Mouse (Mus musculus) gastrocnemius, adult 2 months (tissue): Measurements from ENCODE around the gene Dnah17. TPM values are rescaled to one million over a fixed set of nuclear protein-coding genes. Genes with fewer than 3 reads are reported as not detected.

Source experiments
- DNase-seq: peaks from one replicate; pipeline ENCODE4 v3.0.0; 2022
- H3K27ac ChIP-seq: fragments of 200-600 bp; 2 replicates; pipeline ENCODE4 v1.8.1; 2022; ENCODE audit warnings: mild to moderate bottlenecking
- H3K4me3 ChIP-seq: fragments of 200-600 bp; 2 replicates; pipeline ENCODE4 v1.8.1; 2022; ENCODE audit warnings: mild to moderate bottlenecking, moderate library complexity
- CTCF ChIP-seq: fragments of 200-600 bp; IDR thresholded peaks from 2 replicates; pipeline ENCODE4 v1.8.1; 2022; ENCODE audit warnings: antibody characterized with exemption, mild to moderate bottlenecking, moderate library complexity
- intact Hi-C: fragments of 180-260 bp; cut with DNase I; formaldehyde crosslinking; loops from one replicate; pipeline ENCODE4 v1.15.1; 2025
- long read RNA-seq, 2 experiments: library from polyadenylated mRNA; stranded (forward); transcript quantifications; one replicate each; pipeline ENCODE4 v2.0.0; 2021
- total RNA-seq, 2 experiments: library from RNA; stranded (reverse); gene quantifications; 2 replicates each; pipeline ENCODE4 v1.2.3; 2021

Gene Dnah17
- under 1 TPM; 0.05 to 0.06 TPM for total RNA-seq
- long read RNA-seq, experiment 1, result 0 reads
- long read RNA-seq, experiment 2, result 0 reads

GRCm38 (mm10) chr11:118130534-118130933, at the start of gene Dnah17:
Gene Dnah17 (minus strand): TSS chr11:118130634.
- intact Hi-C loops, result no loop called here
- DNase-seq, result no peak
- peak within 1 kb of the TSS; percentile 1; the same call in 1 of the 2 replicates for H3K4me3 ChIP-seq
- H3K27ac ChIP-seq, result peak within 1 kb of the TSS; percentile 58
- no peak for TF ChIP-seq CTCF

GRCm38 (mm10) chr11:118180199-118180598, 49.8 kb upstream of the Dnah17 start:
- no peak for TF ChIP-seq CTCF
- no peak for DNase-seq
- intact Hi-C loops, result no loop called here
- Histone ChIP-seq H3K27ac (no peak overlapping the region), H3K4me3 (no peak overlapping the region)

GRCm38 (mm10) chr11:118178236-118178635, 47.8 kb upstream of the Dnah17 start:
- Histone ChIP-seq H3K4me3 (no peak overlapping the region), H3K27ac (no peak overlapping the region)
- no peak for TF ChIP-seq CTCF
- intact Hi-C loops, result no loop called here
- DNase-seq, result no peak

- Histone ChIP-seq H3K4me3 (no peak overlapping the region), H3K27ac (no peak overlapping the region)
- intact Hi-C loops, result no loop called here
- no peak for DNase-seq
- TF ChIP-seq CTCF, result no peak
Observed at GRCm38 (mm10) chr11:118174752-118175151, 44.3 kb upstream of the Dnah17 start.

- intact Hi-C loops, result no loop called here
- Histone ChIP-seq H3K4me3 (no peak overlapping the region), H3K27ac (no peak overlapping the region)
- no peak for DNase-seq
- TF ChIP-seq CTCF, result no peak
Observed at GRCm38 (mm10) chr11:118172768-118173167, 42.3 kb upstream of the Dnah17 start.

GRCm38 (mm10) chr11:118170333-118170732, 39.9 kb upstream of the Dnah17 start:
- intact Hi-C loops, result no loop called here
- TF ChIP-seq CTCF, result no peak
- Histone ChIP-seq H3K27ac (no peak overlapping the region), H3K4me3 (no peak overlapping the region)
- no peak for DNase-seq

GRCm38 (mm10) chr11:118168714-118169113, 38.3 kb upstream of the Dnah17 start:
- no peak overlapping the region for H3K4me3 ChIP-seq
- no peak overlapping the region for H3K27ac ChIP-seq
- intact Hi-C loops, result no loop called here
- no peak for DNase-seq
- TF ChIP-seq CTCF, result no peak

GRCm38 (mm10) chr11:118166626-118167025, 36.2 kb upstream of the Dnah17 start:
- no peak for TF ChIP-seq CTCF
- H3K27ac ChIP-seq, result no peak overlapping the region
- intact Hi-C loops, result no loop called here
- no peak overlapping the region for H3K4me3 ChIP-seq
- DNase-seq, result no peak

GRCm38 (mm10) chr11:118165681-118166080, 35.2 kb upstream of the Dnah17 start:
- DNase-seq, result no peak
- H3K27ac ChIP-seq, result no peak overlapping the region

GRCm38 (mm10) chr11:118164566-118164965, 34.1 kb upstream of the Dnah17 start:
- DNase-seq, result peak; percentile 61
- intact Hi-C loops, result no loop called here
- no peak for TF ChIP-seq CTCF
- Histone ChIP-seq H3K27ac (peak overlapping the region; percentile 3; the same call in 1 of the 2 replicates), H3K4me3 (no peak overlapping the region)

More at GRCm38 (mm10) chr11:118165681-118166080, 35.2 kb upstream of the Dnah17 start:
- no peak overlapping the region for H3K4me3 ChIP-seq
- no peak for TF ChIP-seq CTCF
- intact Hi-C loops, result no loop called here

GRCm38 (mm10) chr11:118162245-118162644, 31.8 kb upstream of the Dnah17 start:
- intact Hi-C loops, result no loop called here
- no peak for DNase-seq
- TF ChIP-seq CTCF, result no peak
- Histone ChIP-seq H3K4me3 (no peak overlapping the region), H3K27ac (no peak overlapping the region)

- DNase-seq, result no peak
- Histone ChIP-seq H3K4me3 (no peak overlapping the region), H3K27ac (peak overlapping the region; percentile 5; the same call in 1 of the 2 replicates)
- intact Hi-C loops, result no loop called here
- TF ChIP-seq CTCF, result no peak
Observed at GRCm38 (mm10) chr11:118161240-118161639, 30.8 kb upstream of the Dnah17 start.

GRCm38 (mm10) chr11:118160763-118161162, 30.3 kb upstream of the Dnah17 start:
- Histone ChIP-seq H3K4me3 (no peak overlapping the region), H3K27ac (0 out of 2 replicates have a peak overlapping the region, but pooled peaks have one; percentile 5)
- no peak for TF ChIP-seq CTCF
- intact Hi-C loops, result no loop called here
- DNase-seq, result no peak

- intact Hi-C loops, result no loop called here
Observed at GRCm38 (mm10) chr11:118158753-118159152, 28.3 kb upstream of the Dnah17 start.

More at GRCm38 (mm10) chr11:118158753-118159152, 28.3 kb upstream of the Dnah17 start:
- no peak for DNase-seq
- H3K27ac ChIP-seq, result no peak overlapping the region
- no peak for TF ChIP-seq CTCF
- H3K4me3 ChIP-seq, result no peak overlapping the region
